Mouse (Mus musculus): ENCODE data around the gene Slc11a1.

The Slc11a1 gene

GRCm38 (mm10) chr1:74411753-74412325 is 36.8 kb downstream of the Slc11a1 start:
- DNase-seq (ENCODE audit: low spot score): no peak

- no peak for DNase-seq (ENCODE audit: low spot score)
Observed at GRCm38 (mm10) chr1:74412711-74413110, 37.7 kb downstream of the Slc11a1 start.

- no peak for DNase-seq (ENCODE audit: low spot score)
Observed at GRCm38 (mm10) chr1:74415143-74415542, 40.1 kb downstream of the Slc11a1 start.

GRCm38 (mm10) chr1:74418747-74419439 is 43.9 kb downstream of the Slc11a1 start:
- DNase-seq (ENCODE audit: low spot score): no peak

GRCm38 (mm10) chr1:74419440-74419794 is 44.4 kb downstream of the Slc11a1 start:
- DNase-seq (ENCODE audit: low spot score): no peak

GRCm38 (mm10) chr1:74423147-74423546 is 48.2 kb downstream of the Slc11a1 start:
- no peak for DNase-seq (ENCODE audit: low spot score)

GRCm38 (mm10) chr1:74425845-74426244 is 50.9 kb downstream of the Slc11a1 start:
- no peak for DNase-seq (ENCODE audit: low spot score)

- no peak for DNase-seq (ENCODE audit: low spot score)
Observed at GRCm38 (mm10) chr1:74433220-74433619, 58.2 kb downstream of the Slc11a1 start.

- DNase-seq (ENCODE audit: low spot score): no peak
Observed at GRCm38 (mm10) chr1:74434596-74434995, 59.6 kb downstream of the Slc11a1 start.

- DNase-seq (ENCODE audit: low spot score): no peak
Observed at GRCm38 (mm10) chr1:74435563-74435962, 60.6 kb downstream of the Slc11a1 start.
